Mouse (Mus musculus) G1E (cell line): ENCODE results near the gene Aig1.

Experiments
- CTCF ChIP-seq: IDR thresholded peaks from 2 replicates; pipeline ENCODE4 v1.5.1; 2012; ENCODE audit warnings: low read depth, low read length, inconsistent platforms, mixed read lengths
- GATA1 ChIP-seq: IDR thresholded peaks from 2 replicates; pipeline ENCODE4 v1.6.1; 2012; ENCODE audit warnings: borderline replicate concordance, low read length, inconsistent platforms, mixed read lengths
- POLR2AphosphoS5 ChIP-seq: IDR thresholded peaks from 2 replicates; pipeline ENCODE4 v1.6.1; 2012; ENCODE audit warnings: low read depth, low read length, inconsistent platforms; ENCODE audit not compliant: insufficient replicate concordance
- TAL1 ChIP-seq: conservative IDR thresholded peaks from 2 replicates; pipeline ENCODE4 v1.6.1; 2012; ENCODE audit warnings: low read depth, low read length, inconsistent platforms, mixed read lengths

- TF ChIP-seq POLR2AphosphoS5 (no peak), CTCF (no peak), TAL1 (no peak), GATA1 (no peak)
Measured at GRCm38 (mm10) chr10:13866391-13866790, 2.4 kb downstream of the Aig1 start.
